Mouse (Mus musculus) bone marrow, adult 2 months (tissue): Measurements from ENCODE around the gene Itgav.

Experiments used
- CTCF ChIP-seq: fragments of 200-500 bp; IDR thresholded peaks from 2 replicates; pipeline ENCODE4 v1.5.1; 2011; ENCODE audit warnings: low read length, control low read depth; ENCODE audit not compliant: control insufficient read depth, insufficient read depth
- POLR2A ChIP-seq: fragments of 200-500 bp; IDR thresholded peaks from 2 replicates; pipeline ENCODE4 v1.6.1; 2011; ENCODE audit warnings: low read depth, mild to moderate bottlenecking, control low read depth, low read length, borderline replicate concordance; ENCODE audit not compliant: control insufficient read depth

- TF ChIP-seq CTCF (no peak), POLR2A (no peak)
Observed at GRCm38 (mm10) chr2:83828895-83829539, 104.8 kb downstream of the Itgav start.
